Mouse (Mus musculus) heart, embryonic 11.5 days (tissue): ENCODE data around the gene Pcgf2. TPM values are rescaled to one million over a fixed set of nuclear protein-coding genes. Genes with fewer than 3 reads are reported as not detected.
"Not testable (repeated sequence)": the region's sequence is repeated elsewhere in the genome, so short reads cannot be mapped to it uniquely, and the experiment has no call there.

Experiments
- ATAC-seq: fragments of 200-750 bp; cut with Nextera tagmentation; replicated peaks from 2 replicates; pipeline ENCODE4 v1.8.0; 2017; ENCODE audit warnings: moderate library complexity; ENCODE audit not compliant: insufficient number of reproducible peaks, low FRiP score, low TSS enrichment
- H3K27ac ChIP-seq: fragments of 300-500 bp; sonication (generic); 2 replicates; pipeline ENCODE4 v1.5.1; 2014; ENCODE audit warnings: mild to moderate bottlenecking, low read depth, low read length
- H3K27me3 ChIP-seq: fragments of 300-500 bp; sonication (generic); 2 replicates; pipeline ENCODE4 v1.6.1; 2014; ENCODE audit warnings: mild to moderate bottlenecking, low read length, mixed read lengths; ENCODE audit not compliant: control insufficient read depth, insufficient read depth
- H3K36me3 ChIP-seq: fragments of 300-500 bp; sonication (generic); 2 replicates; pipeline ENCODE4 v1.6.1; 2014; ENCODE audit warnings: mild to moderate bottlenecking, low read length, moderate library complexity, mixed read lengths; ENCODE audit not compliant: control insufficient read depth, insufficient read depth
- H3K4me1 ChIP-seq: fragments of 300-500 bp; sonication (generic); 2 replicates; pipeline ENCODE4 v1.6.1; 2014; ENCODE audit warnings: low read length; ENCODE audit not compliant: control insufficient read depth, insufficient read depth
- H3K4me2 ChIP-seq: fragments of 300-500 bp; sonication (generic); 2 replicates; pipeline ENCODE4 v1.6.1; 2014; ENCODE audit warnings: mild to moderate bottlenecking, moderate library complexity
- H3K4me3 ChIP-seq: fragments of 300-500 bp; sonication (generic); 2 replicates; pipeline ENCODE4 v1.5.1; 2014; ENCODE audit warnings: low read depth, low read length
- H3K9ac ChIP-seq: fragments of 300-500 bp; sonication (generic); 2 replicates; pipeline ENCODE4 v1.6.1; 2014; ENCODE audit warnings: mild to moderate bottlenecking, low read depth, low read length, moderate library complexity
- H3K9me3 ChIP-seq: fragments of 300-500 bp; sonication (generic); replicated peaks from 2 replicates; pipeline ENCODE4 v1.6.1; 2016; ENCODE audit warnings: low read length; ENCODE audit not compliant: control insufficient read depth
- WGBS: fragments of 180-500 bp; shearing (Covaris S2); extraction: QIAGEN DNeasy Blood & Tissue Kit; methylation state at CpG from one replicate; pipeline ENCODE4 v1.1.7; 2014; ENCODE audit not compliant: insufficient replicate concordance; 5-methylcytosine and 5-hydroxymethylcytosine counted together
- microRNA-seq: library from miRNA; unstranded; fragments of <30 nt; microRNA quantifications from one replicate; pipeline ENCODE4, GENCODE M21; 2016; ENCODE audit warnings: borderline number of aligned reads
- polyA plus RNA-seq: library from polyadenylated mRNA; unstranded; fragments of >200 nt; fragmentation: Nextera tagmentation; extraction: Ambion mirVana; gene quantifications from 2 replicates; pipeline ENCODE4 v1.2.1, GENCODE M21; 2014

The Pcgf2 gene
- polyA plus RNA-seq, 1 experiment from 2014 or later: 16.4 TPM

DNA sequence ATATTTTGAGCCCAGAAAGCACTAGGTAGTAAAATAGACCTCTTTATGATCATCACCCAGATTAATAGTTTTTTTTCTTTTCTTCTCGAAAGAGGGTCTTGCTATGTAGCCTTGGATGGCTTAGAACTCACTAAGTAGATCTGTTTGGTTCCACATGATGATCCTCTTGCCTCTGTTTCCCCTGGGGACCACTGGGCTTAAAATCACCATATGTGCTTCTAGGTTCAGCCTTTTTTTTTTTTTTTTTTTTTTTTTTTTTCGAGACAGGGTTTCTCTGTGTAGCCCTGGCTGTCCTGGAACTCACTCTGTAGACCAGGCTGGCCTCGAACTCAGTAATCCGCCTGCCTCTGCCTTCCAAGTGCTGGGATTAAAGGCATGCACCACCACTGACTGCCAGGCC is 51.8 kb downstream of the Pcgf2 start:
- WGBS: 60% methylated on average over 4 of the region's 4 CpGs
- H3K9ac ChIP-seq, ATAC-seq: not testable (repeated sequence)

DNA sequence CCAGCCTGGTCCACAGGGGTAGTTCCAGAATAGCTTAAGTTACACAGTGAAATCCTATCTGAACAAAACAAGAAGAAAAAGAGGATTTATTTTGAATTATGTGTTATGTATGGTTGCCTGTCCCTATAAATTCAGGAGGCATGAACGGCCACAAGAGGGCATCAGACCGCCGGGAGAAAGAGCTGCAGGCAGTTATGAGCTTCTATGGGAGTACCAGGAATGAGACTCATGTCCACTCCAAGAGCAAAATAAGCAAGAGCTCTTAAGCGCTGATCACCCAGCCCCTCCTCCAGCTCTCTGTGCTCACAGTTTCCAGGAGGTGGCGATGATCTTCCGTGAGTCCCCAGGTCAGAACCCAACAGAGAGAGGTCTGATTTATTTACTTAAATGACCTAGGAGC is 55.5 kb downstream of the Pcgf2 start:
- Histone ChIP-seq H3K4me2 (no peak overlapping the region), H3K4me1 (no peaks in the 10 kb centered on the region), H3K9me3 (no peaks in the 10 kb centered on the region), H3K27ac (no peak overlapping the region), H3K9ac (no peak overlapping the region), H3K36me3 (no peaks in the 10 kb centered on the region), H3K27me3 (no peaks in the 10 kb centered on the region), H3K4me3 (no peak overlapping the region)
- ATAC-seq: no peak
- 2% methylated on average over 6 of the region's 6 CpGs for WGBS

More for the DNA sequence above, 51.8 kb downstream of the Pcgf2 start:
- H3K27ac ChIP-seq, H3K36me3 ChIP-seq, H3K9me3 ChIP-seq, H3K4me2 ChIP-seq, H3K4me3 ChIP-seq, H3K4me1 ChIP-seq, H3K27me3 ChIP-seq: not testable (repeated sequence)

DNA sequence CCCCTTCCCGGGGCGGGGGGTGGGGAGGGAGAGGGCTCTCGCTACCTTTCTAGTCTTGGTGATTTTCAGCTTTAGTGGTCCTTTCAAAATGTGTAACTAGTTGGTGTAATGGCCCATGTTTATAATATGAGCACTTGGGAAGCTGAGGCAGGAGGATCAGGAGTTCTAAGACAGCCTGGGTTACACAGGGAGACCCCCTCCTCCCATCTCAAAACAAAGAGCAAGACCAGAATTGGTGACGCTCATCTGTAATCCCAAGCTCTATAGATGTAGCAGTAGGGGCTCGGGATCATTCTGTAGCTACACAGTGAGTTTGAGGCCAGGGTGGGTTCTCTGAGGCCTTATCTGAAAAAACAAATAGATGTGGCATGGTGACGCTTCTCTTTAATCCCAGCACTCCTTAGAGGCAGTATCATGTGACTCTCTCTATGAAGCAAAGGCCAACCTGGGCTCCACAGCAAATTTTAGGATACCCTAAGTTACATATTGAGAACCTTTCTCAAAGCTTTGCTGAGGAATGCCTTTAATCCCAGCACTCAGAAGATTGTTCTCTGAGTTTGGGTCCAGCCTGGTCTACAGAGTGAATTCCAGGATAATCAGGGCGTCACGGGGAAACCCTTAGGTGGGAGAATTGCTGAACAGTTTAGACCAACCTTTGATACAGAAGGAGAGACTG is 56.8 kb downstream of the Pcgf2 start:
- H3K9ac ChIP-seq: no peak overlapping the region
- no peaks in the 10 kb centered on the region for H3K27me3 ChIP-seq
- H3K4me1 ChIP-seq: no peaks in the 10 kb centered on the region
- no peak for ATAC-seq
- no peaks in the 10 kb centered on the region for H3K9me3 ChIP-seq
- H3K4me2 ChIP-seq: no peak overlapping the region
- H3K36me3 ChIP-seq: no peaks in the 10 kb centered on the region
- WGBS: 62% methylated on average over 8 of the region's 8 CpGs
- H3K4me3 ChIP-seq: no peak overlapping the region
- H3K27ac ChIP-seq: no peak overlapping the region

DNA sequence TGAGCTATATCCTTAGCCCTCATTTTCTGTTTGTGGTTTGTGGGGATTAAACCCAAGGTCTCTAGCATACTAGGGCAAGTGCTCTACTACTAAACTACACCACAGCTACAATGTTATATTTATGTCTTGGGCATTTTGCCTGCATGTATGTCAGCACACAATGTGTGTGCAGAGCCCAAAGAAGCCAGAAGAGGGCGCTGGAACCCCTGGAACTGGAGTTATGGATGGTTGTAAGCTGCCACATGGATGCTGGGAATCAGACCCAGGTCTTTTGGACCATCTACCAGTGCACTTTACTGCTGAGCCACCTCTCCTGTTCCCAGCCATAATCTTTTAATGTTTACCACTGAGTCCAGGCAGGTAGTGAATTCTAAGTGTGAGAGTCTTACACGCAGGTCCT is 57.6 kb downstream of the Pcgf2 start:
- Histone ChIP-seq H3K9ac (no peak overlapping the region), H3K36me3 (no peaks in the 10 kb centered on the region), H3K4me1 (no peaks in the 10 kb centered on the region), H3K4me3 (no peak overlapping the region), H3K4me2 (no peak overlapping the region), H3K27ac (no peak overlapping the region), H3K9me3 (no peaks in the 10 kb centered on the region), H3K27me3 (no peaks in the 10 kb centered on the region)
- WGBS: 37% methylated on average over 2 of the region's 2 CpGs
- ATAC-seq: no peak

DNA sequence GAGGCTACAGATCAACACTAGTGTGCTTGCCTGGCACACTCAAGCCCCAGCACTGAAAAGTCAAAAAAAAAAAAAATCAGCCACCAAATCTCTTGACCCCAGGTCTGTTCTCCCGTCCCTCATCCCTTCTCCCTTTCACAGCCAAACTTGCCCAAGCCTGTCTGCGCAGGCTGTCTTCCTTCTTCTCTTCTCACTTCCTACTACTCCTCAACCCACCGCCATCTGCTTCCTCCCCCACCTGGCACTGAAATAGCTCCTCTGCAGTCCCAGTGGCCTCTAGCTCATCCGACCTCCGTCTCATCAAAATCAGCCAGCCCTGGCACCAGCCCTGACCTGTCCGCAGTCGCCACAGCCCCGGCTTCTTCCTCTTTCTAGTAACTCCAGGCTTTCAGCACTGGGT is 58.6 kb downstream of the Pcgf2 start:
- Histone ChIP-seq H3K27ac (no peak overlapping the region), H3K9me3 (no peaks in the 10 kb centered on the region), H3K4me3 (no peak overlapping the region), H3K4me2 (no peak overlapping the region), H3K9ac (no peak overlapping the region), H3K27me3 (no peaks in the 10 kb centered on the region), H3K36me3 (no peaks in the 10 kb centered on the region), H3K4me1 (no peaks in the 10 kb centered on the region)
- no peak for ATAC-seq
- WGBS: 48% methylated on average over 8 of the region's 8 CpGs

Small RNAs within 50 kb of the gene (microRNA-seq; reads per million reads assigned to microRNA genes)
- gene Gm24158 (0.20 reads per million), gene Mir6927 (0.47 reads per million), gene Mir8102 (not detected)

Other genes starting within 250 kb of the Pcgf2 start
- gene 4933428G20Rik, start 200.2 kb downstream of the Pcgf2 start, polyA plus RNA-seq: 0.11 TPM in 1 of 2 replicates, not detected in the other
- 0.06 and 0.23 TPM in 2 replicates for gene Srcin1, start 124.3 kb downstream of the Pcgf2 start, polyA plus RNA-seq
- 1.4 and 1.5 TPM in 2 replicates for gene Epop, start 70.8 kb downstream of the Pcgf2 start, polyA plus RNA-seq
- gene Mllt6, start 37.1 kb downstream of the Pcgf2 start, polyA plus RNA-seq: 2.9 and 3.3 TPM in 2 replicates
- 45.8 and 52.3 TPM in 2 replicates for gene Cisd3, start 14.7 kb downstream of the Pcgf2 start, polyA plus RNA-seq
- gene Psmb3, start 2.9 kb upstream of the Pcgf2 start, polyA plus RNA-seq: 416 and 447 TPM in 2 replicates
- gene Pip4k2b, start 44.2 kb upstream of the Pcgf2 start, polyA plus RNA-seq: 0.70 and 1.2 TPM in 2 replicates
- 9.2 and 9.9 TPM in 2 replicates for gene Cwc25, start 66.1 kb upstream of the Pcgf2 start, polyA plus RNA-seq
- 0.38 TPM in 1 of 2 replicates, not detected in the other for gene 1700001P01Rik, start 75.4 kb upstream of the Pcgf2 start, polyA plus RNA-seq
- gene Rpl23, start 81.9 kb upstream of the Pcgf2 start, polyA plus RNA-seq: 461 and 517 TPM in 2 replicates
- gene Lasp1, start 98.5 kb upstream of the Pcgf2 start, polyA plus RNA-seq: 30.0 and 37.5 TPM in 2 replicates
- gene B230217C12Rik, start 140.3 kb upstream of the Pcgf2 start, polyA plus RNA-seq: 8.2 and 8.3 TPM in 2 replicates
- gene Fbxo47, start 183.7 kb upstream of the Pcgf2 start, polyA plus RNA-seq: 0.66 and 1.3 TPM in 2 replicates